Mouse (Mus musculus) embryonic facial prominence, embryonic 11.5 days (tissue): ENCODE measurements around the gene Cylc2. TPM values are rescaled to one million over a fixed set of nuclear protein-coding genes. Genes with fewer than 3 reads are reported as not detected.

Source experiments
- ATAC-seq: fragments of 200-750 bp; cut with Nextera tagmentation; replicated peaks from 2 replicates; pipeline ENCODE4 v1.8.0; 2017; ENCODE audit warnings: low read depth; ENCODE audit not compliant: insufficient number of reproducible peaks, low FRiP score, low TSS enrichment
- DNase-seq: peaks from one replicate; pipeline ENCODE4 v3.0.0-alpha.2; 2015; ENCODE audit warnings: low spot score
- H3K27ac ChIP-seq: fragments of 300-500 bp; sonication (generic); replicated peaks from 2 replicates; pipeline ENCODE4 v1.5.1; 2014; ENCODE audit warnings: mild to moderate bottlenecking, low read depth, low read length, control low read depth
- H3K27me3 ChIP-seq: fragments of 300-500 bp; sonication (generic); 2 replicates; pipeline ENCODE4 v1.6.1; 2014; ENCODE audit warnings: mild to moderate bottlenecking, low read length, moderate library complexity, mixed read lengths; ENCODE audit not compliant: control insufficient read depth, insufficient read depth
- H3K36me3 ChIP-seq: fragments of 300-500 bp; sonication (generic); replicated peaks from 2 replicates; pipeline ENCODE4 v1.6.1; 2014; ENCODE audit warnings: low read depth, mild to moderate bottlenecking, low read length, moderate library complexity, mixed read lengths; ENCODE audit not compliant: control insufficient read depth, insufficient read depth
- H3K4me1 ChIP-seq: fragments of 300-500 bp; sonication (generic); 2 replicates; pipeline ENCODE4 v1.6.1; 2014; ENCODE audit warnings: low read length, mixed read lengths; ENCODE audit not compliant: control insufficient read depth, insufficient read depth
- H3K4me2 ChIP-seq: fragments of 300-500 bp; sonication (generic); 2 replicates; pipeline ENCODE4 v1.6.1; 2014; ENCODE audit warnings: low read depth, mild to moderate bottlenecking, control low read depth, low read length, moderate library complexity
- H3K4me3 ChIP-seq: fragments of 300-500 bp; sonication (generic); 2 replicates; pipeline ENCODE4 v1.5.1; 2014; ENCODE audit warnings: low read depth, low read length, control low read depth
- H3K9ac ChIP-seq: fragments of 300-500 bp; sonication (generic); replicated peaks from 2 replicates; pipeline ENCODE4 v1.6.1; 2014; ENCODE audit warnings: mild to moderate bottlenecking, control low read depth, low read length
- H3K9me3 ChIP-seq: fragments of 300-500 bp; sonication (generic); replicated peaks from 2 replicates; pipeline ENCODE4 v1.6.1; 2016; ENCODE audit warnings: mild to moderate bottlenecking, low read length, inconsistent platforms, mixed read lengths; ENCODE audit not compliant: control insufficient read depth
- WGBS: fragments of 180-500 bp; shearing (Covaris S2); extraction: QIAGEN DNeasy Blood & Tissue Kit; methylation state at CpG from one replicate; pipeline ENCODE4 v1.1.7; 2014; 5-methylcytosine and 5-hydroxymethylcytosine counted together
- polyA plus RNA-seq: library from polyadenylated mRNA; unstranded; fragments of >200 nt; fragmentation: Nextera tagmentation; extraction: Ambion mirVana; gene quantifications from 2 replicates; pipeline ENCODE4 v1.2.1, GENCODE M21; 2014

The Cylc2 gene
- not detected in 2 replicates for polyA plus RNA-seq

GRCm38 (mm10) chr4:51216378-51216777 is at the start of gene Cylc2:
TSS of gene Cylc2 (plus strand) at chr4:51216678.
- Histone ChIP-seq H3K4me2 (no peak within 1 kb of the TSS), H3K4me1 (no peaks in the 10 kb centered on the region), H3K27me3 (no peaks in the 10 kb centered on the region), H3K9me3 (no peaks in the 10 kb centered on the region), H3K27ac (no peak within 1 kb of the TSS), H3K9ac (no peak within 1 kb of the TSS), H3K4me3 (no peak within 1 kb of the TSS), H3K36me3 (no peaks in the 10 kb centered on the region)
- ATAC-seq: no peak
- WGBS: 84% methylated on average over 1 of the region's 1 CpGs
- no peak for DNase-seq
